Mouse (Mus musculus) left cerebral cortex, postnatal 36 days (tissue): ENCODE measurements around the gene Mrpl37. TPM values are rescaled to one million over a fixed set of nuclear protein-coding genes. Genes with fewer than 3 reads are reported as not detected.
A peak's percentile ranks its signal among the peaks of the same experiment; 100 is the strongest.
"Not testable (repeated sequence)": the region's sequence is repeated elsewhere in the genome, so short reads cannot be mapped to it uniquely, and the experiment has no call there.

Source experiments
- DNase-seq, 2 experiments: peaks; one replicate each; pipeline ENCODE4 v3.0.0; 2021 to 2022; ENCODE audit warnings: low spot score in 2 of 2, mixed read lengths in 1 of 2
- intact Hi-C: fragments of 180-260 bp; cut with DNase I; formaldehyde crosslinking; loops from one replicate; pipeline ENCODE4 v1.15.1; 2025
- total RNA-seq, 2 experiments: library from RNA; stranded (reverse); gene quantifications; 2 replicates each; pipeline ENCODE4 v1.2.3; 2021

Gene Mrpl37
- total RNA-seq = 10 to 100 TPM; 56.1 to 58.9 TPM

GRCm38 (mm10) chr4:107066252-107067124 is at the start of gene Mrpl37, which contains the start of gene Cyb5rl:
Gene Mrpl37, minus strand, starts transcription at chr4:107066868.
Gene Cyb5rl, plus strand, starts transcription at chr4:107066988.
- peak; percentile 95 to 96 for DNase-seq
- intact Hi-C loops = loop anchor here (5.0 kb wide), 2 partner anchors 96 to 154 kb away; partner anchors contain the start of gene Ssbp3

- intact Hi-C loops = no loop called here
- no peak for DNase-seq
Observed at GRCm38 (mm10) chr4:107114278-107114677, 47.6 kb upstream of the Mrpl37 start.

GRCm38 (mm10) chr4:107109181-107109580 is 42.5 kb upstream of the Mrpl37 start:
- DNase-seq, intact Hi-C loops: not testable (repeated sequence)

GRCm38 (mm10) chr4:107108291-107108731 is 41.6 kb upstream of the Mrpl37 start:
- intact Hi-C loops = no loop called here
- DNase-seq = peak in 1 of 2 experiments; percentile 20

- no peak for DNase-seq
- intact Hi-C loops = no loop called here
Observed at GRCm38 (mm10) chr4:107106777-107107176, 40.1 kb upstream of the Mrpl37 start.

- no peak for DNase-seq
- intact Hi-C loops = no loop called here
Observed at GRCm38 (mm10) chr4:107102220-107102619, 35.6 kb upstream of the Mrpl37 start.

GRCm38 (mm10) chr4:107098791-107099525 is 32.3 kb upstream of the Mrpl37 start:
- intact Hi-C loops = no loop called here
- DNase-seq = no peak

- intact Hi-C loops = no loop called here
- no peak for DNase-seq
Observed at GRCm38 (mm10) chr4:107098375-107098774, 31.7 kb upstream of the Mrpl37 start.

GRCm38 (mm10) chr4:107097871-107098270 is 31.2 kb upstream of the Mrpl37 start:
- DNase-seq = no peak
- intact Hi-C loops = no loop called here

- no peak for DNase-seq
- intact Hi-C loops = no loop called here
Observed at GRCm38 (mm10) chr4:107096841-107097373, 30.2 kb upstream of the Mrpl37 start, which contains the start of gene Cdcp2. Gene Cdcp2, plus strand, starts transcription at chr4:107096891.

- DNase-seq = no peak
- intact Hi-C loops = no loop called here
Observed at GRCm38 (mm10) chr4:107096043-107096442, 29.4 kb upstream of the Mrpl37 start.

GRCm38 (mm10) chr4:107094484-107095187 is 28.0 kb upstream of the Mrpl37 start:
- intact Hi-C loops = no loop called here
- no peak for DNase-seq

GRCm38 (mm10) chr4:107091696-107092095 is 25.0 kb upstream of the Mrpl37 start:
- intact Hi-C loops = no loop called here
- DNase-seq = no peak

- intact Hi-C loops = no loop called here
- DNase-seq = peak; percentile 68 to 70
Observed at GRCm38 (mm10) chr4:107084858-107085257, 18.2 kb upstream of the Mrpl37 start.

GRCm38 (mm10) chr4:107084343-107084742 is 17.7 kb upstream of the Mrpl37 start:
- DNase-seq = peak in 1 of 2 experiments; percentile 24

GRCm38 (mm10) chr4:107083126-107083525 is 16.5 kb upstream of the Mrpl37 start:
- intact Hi-C loops = no loop called here

More at GRCm38 (mm10) chr4:107084343-107084742, 17.7 kb upstream of the Mrpl37 start:
- intact Hi-C loops = no loop called here

GRCm38 (mm10) chr4:107082185-107082584 is 15.5 kb upstream of the Mrpl37 start:
- intact Hi-C loops = no loop called here
- DNase-seq = no peak

More at GRCm38 (mm10) chr4:107083126-107083525, 16.5 kb upstream of the Mrpl37 start:
- DNase-seq = no peak

- intact Hi-C loops = no loop called here
- DNase-seq = no peak
Observed at GRCm38 (mm10) chr4:107079716-107080115, 13.0 kb upstream of the Mrpl37 start.

GRCm38 (mm10) chr4:107078894-107079293 is 12.2 kb upstream of the Mrpl37 start:
- DNase-seq = no peak
- intact Hi-C loops = no loop called here
